Mouse (Mus musculus): Measurements from ENCODE around the gene Csnk2b.

- TF ChIP-seq CTCF (IDR thresholded peaks at IDR 0.05; ENCODE audit: low read depth) (no peak), EP300 (IDR thresholded peaks at IDR 0.05; ENCODE audit: low read depth) (peak; percentile 39; the same call in 1 of the 2 replicates)
Measured at GRCm38 (mm10) chr17:35164568-35165450, 43.0 kb upstream of the Csnk2b start, which contains the start of gene Prrc2a.

Data from liver, postnatal 0 days (tissue).